Mouse (Mus musculus) thymus, postnatal 0 days (tissue): ENCODE results near the gene Lmod3. TPM values are rescaled to one million over a fixed set of nuclear protein-coding genes. Genes with fewer than 3 reads are reported as not detected.

Experiments used
- DNase-seq: peaks from one replicate; pipeline ENCODE4 v3.0.0-alpha.2; 2015; ENCODE audit warnings: low spot score
- polyA plus RNA-seq: library from polyadenylated mRNA; unstranded; fragments of >200 nt; fragmentation: Nextera tagmentation; extraction: Ambion mirVana; gene quantifications from 2 replicates; pipeline ENCODE4 v1.2.1, GENCODE M21; 2015

Gene Lmod3
- polyA plus RNA-seq, 1 experiment from 2014 or later: 0.13 TPM

DNA sequence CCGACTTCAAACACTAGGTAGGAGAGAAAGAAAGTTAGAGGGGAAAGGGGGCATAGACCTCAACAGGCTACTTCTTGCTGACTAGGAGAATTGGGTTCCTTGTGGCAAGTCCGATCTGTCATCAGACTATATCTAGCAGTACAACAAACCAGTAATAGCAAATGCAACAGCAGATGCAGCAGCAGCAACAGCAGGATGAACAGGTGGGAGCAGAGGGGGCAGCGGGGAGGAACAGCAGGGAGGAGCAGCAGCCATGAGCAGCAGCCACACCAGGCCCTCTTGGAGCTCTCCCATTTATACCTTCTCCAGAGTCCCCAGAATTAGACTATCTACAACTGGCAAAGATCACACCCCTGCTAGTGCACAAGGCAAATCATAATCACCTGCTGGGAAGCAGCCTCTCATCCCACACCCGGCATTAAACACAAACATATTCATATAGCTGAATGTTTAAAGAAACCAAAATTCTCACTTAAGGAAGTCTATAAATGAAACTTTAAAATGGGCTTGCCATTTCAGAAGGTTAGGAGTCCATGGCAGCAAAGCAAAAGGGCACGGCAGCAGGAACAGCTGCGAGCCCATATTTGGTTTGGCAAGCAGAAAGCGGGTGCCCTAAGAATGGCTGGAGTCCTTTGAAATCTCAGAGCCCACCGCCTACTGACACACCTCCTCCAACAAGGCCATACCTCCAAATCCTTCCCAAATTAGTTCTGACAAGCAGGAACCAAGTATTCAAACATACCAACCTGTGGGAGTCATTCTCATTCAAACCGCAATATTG is 25.3 kb downstream of the Lmod3 start:
- no peak for DNase-seq

DNA sequence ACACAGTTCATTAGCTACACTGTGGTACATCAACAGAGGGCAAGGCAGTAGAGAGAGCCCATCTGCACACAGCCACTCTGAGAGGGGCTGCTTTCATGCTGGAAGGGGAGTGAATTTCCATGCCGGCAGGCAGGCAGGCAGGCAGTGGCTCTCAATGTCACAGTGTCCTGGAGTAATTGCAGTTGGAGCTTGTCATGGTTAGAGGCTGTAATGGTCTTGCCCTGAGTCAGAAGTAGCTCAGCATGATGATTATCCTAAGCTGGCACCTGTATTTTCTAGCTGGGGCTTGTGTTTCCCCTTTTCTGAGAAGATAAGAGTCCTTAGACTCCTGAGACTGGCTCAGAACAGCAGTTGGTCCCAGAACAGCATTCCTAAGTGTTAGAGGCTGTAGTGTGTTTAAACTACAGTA is 26.5 kb downstream of the Lmod3 start:
- DNase-seq: no peak

DNA sequence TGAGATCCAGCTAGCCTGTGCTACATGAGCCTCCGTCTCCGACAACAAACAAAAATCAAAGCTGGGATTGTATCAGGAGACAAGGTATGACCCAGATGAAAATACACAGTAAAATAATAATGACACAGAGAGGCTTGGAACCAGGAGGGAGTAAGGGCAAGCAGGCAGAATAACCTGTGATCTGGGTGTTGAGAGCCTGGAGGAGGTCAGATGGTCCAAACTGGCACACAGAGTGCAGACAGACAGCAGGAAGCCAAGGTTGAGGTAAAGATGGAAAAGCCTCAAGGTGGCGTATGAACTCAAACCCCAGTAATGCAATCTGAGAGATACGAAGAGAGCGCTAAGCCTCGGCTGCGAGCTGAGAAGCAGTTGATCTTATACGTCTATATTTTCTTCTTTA is 28.1 kb downstream of the Lmod3 start:
- DNase-seq: no peak

DNA sequence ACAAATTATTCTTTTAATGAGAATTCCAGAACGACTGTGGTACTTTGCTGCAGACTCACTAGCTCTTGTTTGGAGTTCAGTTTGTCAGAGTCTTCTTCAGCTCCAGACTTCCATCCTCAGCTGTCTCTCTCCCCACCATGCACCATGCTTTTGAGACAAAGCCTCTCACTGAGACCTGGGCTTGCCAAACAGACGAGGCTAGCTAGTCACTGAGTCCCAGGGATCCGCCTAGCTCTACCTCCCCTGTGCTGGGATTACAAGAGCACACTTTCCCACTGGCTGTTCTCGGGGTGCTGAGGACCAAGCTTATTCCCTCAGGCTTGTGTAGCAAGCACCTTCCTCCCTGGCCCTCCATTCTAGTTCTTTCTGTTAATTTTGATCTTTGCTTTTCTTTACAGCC is 29.0 kb downstream of the Lmod3 start:
- no peak for DNase-seq

DNA sequence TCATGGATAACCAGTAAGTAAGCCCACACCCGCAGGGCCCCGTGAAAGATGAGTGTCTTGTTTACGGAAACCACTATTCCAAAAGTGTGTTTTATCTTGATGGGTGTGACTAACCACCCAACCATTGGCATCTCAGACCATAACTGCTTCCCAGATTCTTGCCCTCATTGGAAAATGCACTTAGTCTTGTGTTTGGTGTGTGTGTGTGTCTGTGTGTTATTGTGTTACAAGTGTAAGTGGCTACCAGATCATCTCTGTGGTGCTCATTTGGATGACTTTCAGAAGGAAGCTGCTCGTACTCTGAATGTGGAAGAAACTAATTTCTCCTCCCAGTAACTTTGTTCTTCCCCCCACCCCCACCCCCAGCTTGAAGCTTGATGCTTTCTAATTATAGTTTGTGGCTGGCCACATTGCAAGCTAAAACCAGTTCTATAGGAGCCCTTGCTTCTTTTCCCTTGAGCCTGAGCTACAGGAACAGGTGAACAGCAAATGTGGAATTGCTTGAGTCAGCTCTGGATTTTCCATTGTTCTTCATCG is 29.6 kb downstream of the Lmod3 start:
- DNase-seq: peak; percentile 36

GRCm38 (mm10) chr6:97222321-97222720 is 30.2 kb downstream of the Lmod3 start:
- peak; percentile 39 for DNase-seq

GRCm38 (mm10) chr6:97221205-97222025 is 31.1 kb downstream of the Lmod3 start:
- peak; percentile 43 for DNase-seq

- no peak for DNase-seq
Measured at GRCm38 (mm10) chr6:97220672-97221071, 31.9 kb downstream of the Lmod3 start.

DNA sequence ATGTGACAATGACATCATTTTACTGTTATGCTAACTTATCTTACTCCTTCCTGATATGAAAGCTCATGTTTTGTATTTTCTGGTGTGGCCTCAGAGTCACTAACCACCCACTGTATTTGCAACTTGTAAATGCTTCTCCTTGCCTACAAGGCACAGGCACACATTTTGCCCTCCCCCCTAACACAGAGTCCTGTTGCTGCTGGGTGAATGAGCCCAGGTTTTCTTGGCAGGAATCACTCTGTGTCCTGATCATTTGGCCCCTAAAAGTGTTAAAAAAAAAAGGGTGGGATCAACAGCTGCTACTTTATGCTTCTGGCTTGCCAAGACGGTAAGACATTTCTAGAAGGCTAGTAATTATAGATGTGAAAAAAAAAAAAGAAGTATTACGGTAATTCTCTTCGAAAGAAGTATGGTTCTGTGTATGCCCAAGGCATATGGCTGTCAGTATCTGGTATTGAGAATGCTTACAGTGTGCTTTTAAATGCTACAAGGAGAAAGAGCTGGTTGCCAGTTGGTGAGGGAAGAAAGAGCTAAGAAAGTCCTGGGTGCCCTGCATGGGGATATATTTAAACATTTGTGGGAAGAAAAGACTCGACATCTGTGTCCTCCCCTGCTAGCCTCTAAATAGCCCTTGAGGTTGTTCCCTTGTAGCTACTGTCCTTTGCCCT is 36.3 kb downstream of the Lmod3 start:
- no peak for DNase-seq

DNA sequence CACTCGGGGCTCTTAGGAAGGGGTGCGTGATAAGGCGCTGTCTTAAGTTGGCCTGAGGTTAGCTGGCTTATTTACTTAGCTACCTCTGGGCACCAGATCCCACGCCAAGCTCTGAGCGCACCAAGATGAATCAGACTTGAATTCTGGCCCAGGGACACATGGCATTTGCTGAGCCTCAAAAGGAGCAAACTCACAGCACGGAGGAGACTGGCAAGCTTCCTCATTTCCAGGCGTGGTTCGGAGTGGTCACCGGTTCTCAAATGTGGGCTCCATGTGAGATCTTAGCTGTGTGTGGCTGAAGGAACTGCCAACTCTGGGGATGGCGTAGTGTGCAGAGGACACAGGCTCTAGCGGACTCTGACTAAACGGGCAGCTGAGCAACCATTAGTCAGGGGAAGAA is 40.6 kb downstream of the Lmod3 start:
- peak; percentile 10 for DNase-seq

DNA sequence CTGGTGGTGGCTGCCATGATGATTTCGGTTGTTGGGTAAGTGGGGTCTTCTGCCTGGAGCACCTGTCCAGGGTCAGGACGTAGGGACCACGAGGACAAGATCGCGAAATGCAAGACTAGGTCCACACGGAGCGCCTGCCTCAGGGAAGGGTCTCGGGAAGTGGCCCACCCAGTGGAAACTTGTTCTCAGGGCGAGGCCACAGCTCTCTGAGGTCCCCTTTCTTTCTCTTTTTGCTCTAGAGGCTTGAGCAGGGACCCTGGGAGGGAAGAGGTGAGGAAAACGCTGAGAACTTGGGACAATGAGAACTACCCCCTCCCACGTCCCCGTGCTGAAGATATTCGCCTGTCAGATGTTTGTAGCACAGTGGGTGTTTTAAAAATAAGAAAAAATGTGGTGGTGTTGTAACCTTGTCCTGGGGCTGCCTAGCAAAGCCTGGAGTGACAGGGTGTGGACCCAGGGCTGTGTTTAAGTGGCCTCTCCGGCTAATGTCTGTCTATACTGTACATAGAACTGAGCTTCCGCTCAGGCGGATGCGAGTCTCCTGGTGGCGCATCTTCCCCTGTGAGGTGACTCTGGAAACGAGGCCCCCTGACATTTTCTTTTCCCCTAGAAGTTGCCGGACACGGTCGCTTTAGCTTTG is 41.5 kb downstream of the Lmod3 start:
- peak; percentile 66 for DNase-seq

GRCm38 (mm10) chr6:97210191-97210961 is 42.2 kb downstream of the Lmod3 start, which contains the start of gene Arl6ip5:
Gene Arl6ip5 (plus strand): TSS chr6:97210689.
- peak; percentile 94 for DNase-seq

GRCm38 (mm10) chr6:97209751-97210150 is 42.8 kb downstream of the Lmod3 start:
- peak; percentile 18 for DNase-seq

GRCm38 (mm10) chr6:97209201-97209600 is 43.4 kb downstream of the Lmod3 start:
- no peak for DNase-seq

DNA sequence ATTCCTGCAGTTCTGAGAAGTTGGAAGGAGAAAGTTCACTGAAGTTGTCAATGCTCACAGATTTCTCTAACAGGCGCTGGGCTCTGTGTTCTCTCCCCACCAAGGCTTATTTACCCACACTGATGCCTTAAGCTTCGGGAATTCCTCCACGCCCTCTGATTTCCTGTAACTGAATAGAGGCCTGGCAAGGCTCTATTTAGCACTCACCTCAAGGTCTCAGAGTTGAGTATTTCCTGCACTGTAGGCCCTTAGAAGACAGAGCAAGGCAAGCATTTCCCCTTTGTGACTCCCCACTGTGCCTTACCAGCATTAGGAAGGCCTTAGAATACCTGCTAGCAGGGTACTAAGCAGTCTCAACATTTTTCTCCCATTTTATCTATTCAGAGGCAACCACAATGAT is 44.2 kb downstream of the Lmod3 start:
- peak; percentile 17 for DNase-seq

- no peak for DNase-seq
Measured at GRCm38 (mm10) chr6:97207085-97207484, 45.5 kb downstream of the Lmod3 start.

DNA sequence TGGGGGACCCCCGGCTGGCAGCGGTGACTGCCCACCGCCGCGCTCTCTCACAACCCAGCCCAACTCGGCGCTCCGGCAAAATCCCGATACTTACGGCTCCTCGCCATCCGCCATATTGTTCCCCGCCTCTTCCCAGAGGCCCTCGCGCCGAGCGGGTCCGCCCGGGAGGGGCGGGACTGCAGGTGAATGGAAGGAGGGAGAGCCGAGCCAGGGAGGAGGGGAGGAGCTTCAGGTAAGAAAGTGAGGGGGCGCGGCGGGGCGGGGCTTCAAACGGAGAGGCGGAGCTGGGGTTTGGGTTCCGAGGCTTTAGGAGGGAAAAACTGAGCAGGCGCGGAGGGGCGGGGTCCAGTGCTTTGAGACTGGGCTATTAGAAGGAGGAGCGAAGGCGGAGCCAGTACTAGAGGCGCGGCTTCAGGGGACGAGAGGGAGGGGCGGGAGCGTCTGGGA is 47.1 kb downstream of the Lmod3 start, which contains the start of gene Uba3:
Gene Uba3, minus strand, starts transcription at position 209 of the 447 bp plus-strand sequence.
- DNase-seq: peak; percentile 98

- no peak for DNase-seq
Measured at GRCm38 (mm10) chr6:97204952-97205351, 47.6 kb downstream of the Lmod3 start.

- DNase-seq: no peak
Measured at GRCm38 (mm10) chr6:97204252-97204869, 48.2 kb downstream of the Lmod3 start.

GRCm38 (mm10) chr6:97202477-97202876 is 50.1 kb downstream of the Lmod3 start:
- no peak for DNase-seq
